Mouse (Mus musculus): ENCODE results near the gene Inpp4b. TPM values are rescaled to one million over a fixed set of nuclear protein-coding genes. Genes with fewer than 3 reads are reported as not detected.

Inpp4b gene
- total and polyA plus RNA-seq, 2 experiments from 2014 or later: 18.9 to 60.9 TPM

GRCm38 (mm10) chr8:81856608-81857007, 514.3 kb downstream of the Inpp4b start:
- no peaks in the 10 kb centered on the region for H3K36me3 ChIP-seq (replicated peaks; ENCODE audit: control insufficient read depth, insufficient read depth, low read length)
- peaks cover 13% of the 10 kb centered on the region; the same call in 1 of the 2 replicates for H3K4me1 ChIP-seq (ENCODE audit: control insufficient read depth, insufficient read depth)
- H3K27me3 ChIP-seq (ENCODE audit: control insufficient read depth, insufficient read depth, low read length): no peaks in the 10 kb centered on the region
- ATAC-seq (ENCODE audit: insufficient read depth, low read depth) (no peak), DNase-seq (ENCODE audit: low spot score) (no peak)
- H3K4me2 ChIP-seq (ENCODE audit: low read depth, low read length): peak overlapping the region; percentile 58
- peak overlapping the region; percentile 84 for H3K27ac ChIP-seq (ENCODE audit: low read depth)
- peak overlapping the region; percentile 38 for H3K4me3 ChIP-seq (ENCODE audit: low read depth, low read length)
- TF ChIP-seq CTCF (IDR thresholded peaks at IDR 0.05; ENCODE audit: low read depth) (no peak), EP300 (IDR thresholded peaks at IDR 0.05; ENCODE audit: low read depth) (no peak)
- WGBS: 28% methylated on average over 6 of the region's 6 CpGs
- H3K9me3 ChIP-seq (replicated peaks; ENCODE audit: control insufficient read depth, low read length): no peaks in the 10 kb centered on the region
- H3K9ac ChIP-seq (replicated peaks; ENCODE audit: low read depth, low read length): peak overlapping the region; percentile 45

GRCm38 (mm10) chr8:81858393-81858792, 516.0 kb downstream of the Inpp4b start:
- no peak for DNase-seq (ENCODE audit: low spot score)
- WGBS: 92% methylated on average over 4 of the region's 4 CpGs
- no peak overlapping the region for H3K4me2 ChIP-seq (ENCODE audit: low read depth, low read length)
- no peak overlapping the region for H3K27ac ChIP-seq (ENCODE audit: low read depth)
- no peaks in the 10 kb centered on the region for H3K36me3 ChIP-seq (replicated peaks; ENCODE audit: control insufficient read depth, insufficient read depth, low read length)
- peaks cover 9% of the 10 kb centered on the region; the same call in 1 of the 2 replicates for H3K4me1 ChIP-seq (ENCODE audit: control insufficient read depth, insufficient read depth)
- no peaks in the 10 kb centered on the region for H3K9me3 ChIP-seq (replicated peaks; ENCODE audit: control insufficient read depth, low read length)
- TF ChIP-seq CTCF (IDR thresholded peaks at IDR 0.05; ENCODE audit: low read depth) (no peak), EP300 (IDR thresholded peaks at IDR 0.05; ENCODE audit: low read depth) (no peak)
- H3K9ac ChIP-seq (replicated peaks; ENCODE audit: low read depth, low read length): no peak overlapping the region
- H3K4me3 ChIP-seq (ENCODE audit: low read depth, low read length): no peak overlapping the region
- no peaks in the 10 kb centered on the region for H3K27me3 ChIP-seq (ENCODE audit: control insufficient read depth, insufficient read depth, low read length)
- ATAC-seq (ENCODE audit: insufficient read depth, low read depth): no peak

GRCm38 (mm10) chr8:81859805-81860204, 517.4 kb downstream of the Inpp4b start:
- TF ChIP-seq EP300 (IDR thresholded peaks at IDR 0.05; ENCODE audit: low read depth) (no peak), CTCF (IDR thresholded peaks at IDR 0.05; ENCODE audit: low read depth) (no peak)
- Histone ChIP-seq H3K9ac (replicated peaks; ENCODE audit: low read depth, low read length) (no peak overlapping the region), H3K9me3 (replicated peaks; ENCODE audit: control insufficient read depth, low read length) (no peaks in the 10 kb centered on the region), H3K4me2 (ENCODE audit: low read depth, low read length) (no peak overlapping the region), H3K4me1 (ENCODE audit: control insufficient read depth, insufficient read depth) (peaks cover 10% of the 10 kb centered on the region), H3K27me3 (ENCODE audit: control insufficient read depth, insufficient read depth, low read length) (no peaks in the 10 kb centered on the region), H3K27ac (ENCODE audit: low read depth) (no peak overlapping the region), H3K36me3 (replicated peaks; ENCODE audit: control insufficient read depth, insufficient read depth, low read length) (no peaks in the 10 kb centered on the region), H3K4me3 (ENCODE audit: low read depth, low read length) (no peak overlapping the region)
- ATAC-seq (ENCODE audit: insufficient read depth, low read depth): no peak
- no peak for DNase-seq (ENCODE audit: low spot score)
- WGBS: 68% methylated on average over 1 of the region's 1 CpGs

GRCm38 (mm10) chr8:81861311-81861710, 519.0 kb downstream of the Inpp4b start:
- Histone ChIP-seq H3K9me3 (replicated peaks; ENCODE audit: control insufficient read depth, low read length) (no peaks in the 10 kb centered on the region), H3K4me3 (ENCODE audit: low read depth, low read length) (no peak overlapping the region), H3K4me1 (ENCODE audit: control insufficient read depth, insufficient read depth) (peaks cover 13% of the 10 kb centered on the region), H3K27ac (ENCODE audit: low read depth) (no peak overlapping the region), H3K27me3 (ENCODE audit: control insufficient read depth, insufficient read depth, low read length) (no peaks in the 10 kb centered on the region), H3K4me2 (ENCODE audit: low read depth, low read length) (no peak overlapping the region), H3K9ac (replicated peaks; ENCODE audit: low read depth, low read length) (no peak overlapping the region), H3K36me3 (replicated peaks; ENCODE audit: control insufficient read depth, insufficient read depth, low read length) (no peaks in the 10 kb centered on the region)
- DNase-seq (ENCODE audit: low spot score) (no peak), ATAC-seq (ENCODE audit: insufficient read depth, low read depth) (no peak)
- TF ChIP-seq EP300 (IDR thresholded peaks at IDR 0.05; ENCODE audit: low read depth): no peak
- TF ChIP-seq CTCF (IDR thresholded peaks at IDR 0.05; ENCODE audit: low read depth): no peak
- 80% methylated on average over 8 of the region's 8 CpGs for WGBS

GRCm38 (mm10) chr8:81862738-81863137, 520.4 kb downstream of the Inpp4b start:
- Histone ChIP-seq H3K9me3 (replicated peaks; ENCODE audit: control insufficient read depth, low read length) (no peaks in the 10 kb centered on the region), H3K4me2 (ENCODE audit: low read depth, low read length) (no peak overlapping the region), H3K4me3 (ENCODE audit: low read depth, low read length) (no peak overlapping the region), H3K27me3 (ENCODE audit: control insufficient read depth, insufficient read depth, low read length) (no peaks in the 10 kb centered on the region), H3K27ac (ENCODE audit: low read depth) (no peak overlapping the region), H3K9ac (replicated peaks; ENCODE audit: low read depth, low read length) (no peak overlapping the region), H3K36me3 (replicated peaks; ENCODE audit: control insufficient read depth, insufficient read depth, low read length) (no peaks in the 10 kb centered on the region), H3K4me1 (ENCODE audit: control insufficient read depth, insufficient read depth) (peaks cover 14% of the 10 kb centered on the region)
- DNase-seq (ENCODE audit: low spot score) (no peak), ATAC-seq (ENCODE audit: insufficient read depth, low read depth) (no peak)
- no peak for TF ChIP-seq EP300 (IDR thresholded peaks at IDR 0.05; ENCODE audit: low read depth)
- no peak for TF ChIP-seq CTCF (IDR thresholded peaks at IDR 0.05; ENCODE audit: low read depth)

GRCm38 (mm10) chr8:81864318-81864717, 522.0 kb downstream of the Inpp4b start:
- 74% methylated on average over 2 of the region's 2 CpGs for WGBS
- Histone ChIP-seq H3K4me3 (ENCODE audit: low read depth, low read length) (no peak overlapping the region), H3K9me3 (replicated peaks; ENCODE audit: control insufficient read depth, low read length) (no peaks in the 10 kb centered on the region), H3K9ac (replicated peaks; ENCODE audit: low read depth, low read length) (no peak overlapping the region), H3K27ac (ENCODE audit: low read depth) (no peak overlapping the region), H3K4me1 (ENCODE audit: control insufficient read depth, insufficient read depth) (peaks cover 14% of the 10 kb centered on the region), H3K4me2 (ENCODE audit: low read depth, low read length) (no peak overlapping the region), H3K27me3 (ENCODE audit: control insufficient read depth, insufficient read depth, low read length) (no peaks in the 10 kb centered on the region), H3K36me3 (replicated peaks; ENCODE audit: control insufficient read depth, insufficient read depth, low read length) (no peaks in the 10 kb centered on the region)
- DNase-seq (ENCODE audit: low spot score) (no peak), ATAC-seq (ENCODE audit: insufficient read depth, low read depth) (no peak)
- TF ChIP-seq EP300 (IDR thresholded peaks at IDR 0.05; ENCODE audit: low read depth) (no peak), CTCF (IDR thresholded peaks at IDR 0.05; ENCODE audit: low read depth) (no peak)
